Mouse (Mus musculus): ENCODE results near the gene Palb2.

- TF ChIP-seq CTCF (conservative IDR thresholded peaks at IDR 0.05; ENCODE audit: low read length) (no peak), POU5F1 (IDR thresholded peaks at IDR 0.05; ENCODE audit: borderline replicate concordance, low read length) (no peak), NANOG (IDR thresholded peaks at IDR 0.05; ENCODE audit: borderline replicate concordance, low read length) (no peak)
Observed at GRCm38 (mm10) chr7:122133338-122133625, 497 bp upstream of the Palb2 start.

All from E14TG2a.4 (cell line).